8 mouse cellular contexts compared by ENCODE assay signal in genomic region chr6:54681746-54682428, GRCm38 (mm10). TPM values are rescaled to one million over a fixed set of nuclear protein-coding genes. Genes with fewer than 3 reads are reported as not detected.
DNase-seq lines count a peak whose midpoint lies in the region; ATAC-seq lines count a peak whose summit lies in the region.

No protein-coding gene starts in this region.

- H3K9ac ChIP-seq in lung, embryonic 16.5 days (ENCODE audit: low read length): peak overlapping the region; percentile 66
- H3K9ac ChIP-seq in forebrain, embryonic 13.5 days: peak overlapping the region; percentile 87
- H3K9ac ChIP-seq in liver, embryonic 11.5 days (ENCODE audit: low read depth, low read length): peak overlapping the region; percentile 58

- H3K4me1 ChIP-seq in lung, embryonic 16.5 days (replicated peaks; ENCODE audit: control insufficient read depth, insufficient read depth, low read length): peaks cover 7% of the 10 kb centered on the region
- peaks cover 32% of the 10 kb centered on the region for H3K4me1 ChIP-seq in forebrain, embryonic 13.5 days
- H3K4me1 ChIP-seq in liver, embryonic 11.5 days (replicated peaks; ENCODE audit: control insufficient read depth, insufficient read depth, low read length): 0 out of 2 replicates have a peak, but pooled peaks cover 5% of the 10 kb centered on the region

- no peak for DNase-seq in cerebellum, adult 9-11 months
- no peak for DNase-seq in lung, postnatal 25 days (ENCODE audit: low spot score)
- no peak for DNase-seq in liver, embryonic 11.5 days (ENCODE audit: low spot score)
- peak; percentile 77 to 91 for DNase-seq in spleen, postnatal 4 days (ENCODE audit: low spot score in 2 of 2)
- no peak for DNase-seq in urinary bladder, postnatal 36 days (ENCODE audit: low spot score in 2 of 2)

- peaks cover 15% of the 10 kb centered on the region for H3K27me3 ChIP-seq in lung, embryonic 16.5 days (ENCODE audit: control insufficient read depth, insufficient read depth, low read depth, low read length)
- H3K27me3 ChIP-seq in forebrain, embryonic 13.5 days: peaks cover 9% of the 10 kb centered on the region; the same call in 1 of the 2 replicates
- H3K27me3 ChIP-seq in liver, embryonic 11.5 days (replicated peaks; ENCODE audit: control insufficient read depth, insufficient read depth, low read length): peaks cover 21% of the 10 kb centered on the region

- H3K4me3 ChIP-seq in lung, embryonic 16.5 days (ENCODE audit: low read length): peak overlapping the region; percentile 77
- peak overlapping the region; percentile 91 for H3K4me3 ChIP-seq in forebrain, embryonic 13.5 days
- H3K4me3 ChIP-seq in liver, embryonic 11.5 days (ENCODE audit: low read depth, low read length): peak overlapping the region; percentile 75

- ATAC-seq in cerebellum, adult (ENCODE audit: insufficient number of reproducible peaks, low FRiP score, low TSS enrichment): peak; percentile 63
- peak; percentile 63 for ATAC-seq in lung, embryonic 16.5 days (ENCODE audit: low read depth)
- peak; percentile 73 for ATAC-seq in forebrain, embryonic 13.5 days
- peak; percentile 38; the same call in 1 of the 2 replicates for ATAC-seq in liver, embryonic 11.5 days (replicated peaks; ENCODE audit: low FRiP score)

- 0% methylated on average over 58 of the region's 61 CpGs for WGBS in lung, embryonic 16.5 days
- WGBS in forebrain, embryonic 13.5 days: under 1% methylated on average over 61 of the region's 61 CpGs
- under 1% methylated on average over 56 of the region's 61 CpGs for WGBS in liver, embryonic 11.5 days

- peak overlapping the region; percentile 41; the same call in 1 of the 2 replicates for H3K27ac ChIP-seq in lung, embryonic 16.5 days (ENCODE audit: low read length)
- H3K27ac ChIP-seq in forebrain, embryonic 13.5 days: peak overlapping the region; percentile 69
- H3K27ac ChIP-seq in liver, embryonic 11.5 days (ENCODE audit: low read depth, low read length): no peak overlapping the region

- peak overlapping the region; percentile 94 for H3K4me2 ChIP-seq in lung, embryonic 16.5 days (ENCODE audit: low read depth, low read length)
- H3K4me2 ChIP-seq in forebrain, embryonic 13.5 days: peak overlapping the region; percentile 86
- H3K4me2 ChIP-seq in liver, embryonic 11.5 days: peak overlapping the region; percentile 98

- no peaks in the 10 kb centered on the region for H3K36me3 ChIP-seq in lung, embryonic 16.5 days (ENCODE audit: control insufficient read depth, insufficient read depth, low read length)
- H3K36me3 ChIP-seq in forebrain, embryonic 13.5 days (ENCODE audit: poor library complexity, severe bottlenecking): no peaks in the 10 kb centered on the region
- no peaks in the 10 kb centered on the region for H3K36me3 ChIP-seq in liver, embryonic 11.5 days (ENCODE audit: control insufficient read depth, insufficient read depth, low read length)

- H3K9me3 ChIP-seq in lung, embryonic 16.5 days (ENCODE audit: control insufficient read depth, low read length): no peaks in the 10 kb centered on the region
- no peaks in the 10 kb centered on the region for H3K9me3 ChIP-seq in forebrain, embryonic 13.5 days (replicated peaks)
- H3K9me3 ChIP-seq in liver, embryonic 11.5 days (ENCODE audit: control insufficient read depth, low read length): no peaks in the 10 kb centered on the region

RNA-seq across cellular contexts. Expression of gene Mturn, which starts 0.5 kb away (rescaled TPM):
- 5.0 and 6.4 TPM in 2 replicates for polyA plus RNA-seq in lung, embryonic 16.5 days (2015; fragmentation: Nextera tagmentation; extraction: Ambion mirVana)
- polyA plus RNA-seq in forebrain, embryonic 13.5 days (2015; fragmentation: Nextera tagmentation; extraction: Ambion mirVana): 54.3 and 55.7 TPM in 2 replicates
- 1.4 and 1.8 TPM in 2 replicates for polyA plus RNA-seq in liver, embryonic 11.5 days (2014; fragmentation: Nextera tagmentation; extraction: Ambion mirVana)

Comparison
In these comparisons a context has a peak if more than half of its experiments do, and no peak if none do; other contexts are left out.
1. DNase-seq: peak in spleen, postnatal 4 days (2 of 2); none in cerebellum, adult 9-11 months (single experiment), lung, postnatal 25 days (single experiment), liver, embryonic 11.5 days (single experiment) and urinary bladder, postnatal 36 days (0 of 2).
2. Peak in every context shown above with its lines, with median percentiles within 50 percentile points of each other: ATAC-seq, H3K4me2 ChIP-seq, H3K4me3 ChIP-seq and H3K9ac ChIP-seq.